Mouse (Mus musculus): Measurements from ENCODE around the gene Tnfsf10. TPM values are rescaled to one million over a fixed set of nuclear protein-coding genes. Genes with fewer than 3 reads are reported as not detected.

Tnfsf10 gene
- polyA plus RNA-seq, 1 experiment from 2014 or later = not detected

DNA sequence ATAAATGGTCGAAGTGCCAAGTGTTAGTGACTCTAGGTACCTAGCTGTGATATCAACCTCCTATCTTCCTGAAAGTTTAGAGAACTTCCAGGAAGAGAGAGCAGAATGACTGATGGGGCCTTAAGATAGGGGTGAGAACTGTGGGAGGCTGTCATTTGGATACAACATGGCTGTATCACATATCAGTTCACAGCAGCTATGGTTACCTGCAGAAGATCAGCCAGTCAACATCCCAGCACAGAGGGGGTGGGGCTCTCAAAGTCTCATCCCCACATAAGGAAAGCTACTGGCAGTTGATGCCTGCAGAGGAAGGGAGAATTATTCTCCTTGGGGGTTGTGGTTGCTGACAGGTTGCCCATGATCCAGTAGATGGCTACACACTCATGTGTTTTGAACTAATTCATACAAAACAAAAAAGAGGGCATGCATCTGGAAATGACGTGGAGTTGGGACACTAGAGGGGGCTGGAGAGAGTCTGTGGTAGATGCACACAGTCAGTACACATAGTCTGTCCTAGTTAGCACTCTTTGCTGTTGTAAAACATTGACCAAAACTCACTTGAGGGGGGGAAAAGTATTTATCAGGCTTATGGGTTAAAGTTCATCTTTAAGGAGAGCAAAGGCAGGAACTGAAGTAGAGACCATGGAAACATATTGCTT, 2.2 kb upstream of the Tnfsf10 start:
- H3K4me1 ChIP-seq (ENCODE audit: control insufficient read depth, insufficient read depth, low read length) = no peaks in the 10 kb centered on the region
- no peak overlapping the region for H3K4me2 ChIP-seq (ENCODE audit: low read depth, low read length)
- ATAC-seq (replicated peaks; ENCODE audit: insufficient number of reproducible peaks, low FRiP score, low TSS enrichment, low read depth) = no peak
- 73% methylated on average over 2 of the region's 2 CpGs for WGBS
- H3K9me3 ChIP-seq (replicated peaks; ENCODE audit: control insufficient read depth, low read length) = no peaks in the 10 kb centered on the region
- no peaks in the 10 kb centered on the region for H3K27me3 ChIP-seq (ENCODE audit: control insufficient read depth, insufficient read depth, low read length)
- H3K4me3 ChIP-seq (ENCODE audit: low read depth, low read length) = no peak overlapping the region
- no peaks in the 10 kb centered on the region for H3K36me3 ChIP-seq (replicated peaks; ENCODE audit: control insufficient read depth, insufficient read depth, low read depth, low read length)
- no peak overlapping the region for H3K27ac ChIP-seq (replicated peaks; ENCODE audit: low read depth, low read length)
- DNase-seq (ENCODE audit: low spot score) = no peak
- no peak overlapping the region for H3K9ac ChIP-seq (replicated peaks; ENCODE audit: low read length)

GRCm38 (mm10) chr3:27317288-27318024, 628 bp downstream of the Tnfsf10 start:
- 81% methylated on average over 4 of the region's 4 CpGs for WGBS
- no peak for DNase-seq (ENCODE audit: low spot score)
- H3K4me1 ChIP-seq (ENCODE audit: control insufficient read depth, insufficient read depth, low read length) = no peaks in the 10 kb centered on the region
- no peaks in the 10 kb centered on the region for H3K36me3 ChIP-seq (replicated peaks; ENCODE audit: control insufficient read depth, insufficient read depth, low read depth, low read length)
- H3K9ac ChIP-seq (replicated peaks; ENCODE audit: low read length) = no peak overlapping the region
- H3K9me3 ChIP-seq (replicated peaks; ENCODE audit: control insufficient read depth, low read length) = no peaks in the 10 kb centered on the region
- no peak overlapping the region for H3K27ac ChIP-seq (replicated peaks; ENCODE audit: low read depth, low read length)
- ATAC-seq (replicated peaks; ENCODE audit: insufficient number of reproducible peaks, low FRiP score, low TSS enrichment, low read depth) = no peak
- no peaks in the 10 kb centered on the region for H3K27me3 ChIP-seq (ENCODE audit: control insufficient read depth, insufficient read depth, low read length)
- no peak overlapping the region for H3K4me2 ChIP-seq (ENCODE audit: low read depth, low read length)
- H3K4me3 ChIP-seq (ENCODE audit: low read depth, low read length) = no peak overlapping the region

DNA sequence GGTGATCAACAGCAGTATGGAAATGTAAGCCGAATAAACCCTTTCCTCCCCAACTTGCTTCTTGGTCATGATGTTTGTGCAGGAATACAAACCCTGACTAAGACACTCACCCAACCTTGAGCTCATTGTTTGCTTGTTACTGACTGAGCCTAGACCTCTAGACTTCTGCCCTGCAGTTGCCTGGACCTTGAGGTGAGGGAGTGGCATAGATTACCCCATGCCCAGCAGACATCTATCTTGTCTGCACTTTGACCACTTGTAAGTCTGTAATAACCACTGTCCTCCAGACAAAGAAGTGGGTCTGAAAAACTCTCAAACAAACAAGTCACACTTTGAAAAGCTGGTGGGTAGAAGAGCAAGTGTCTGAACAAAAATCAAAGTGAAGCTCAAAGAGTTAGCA, 2.8 kb downstream of the Tnfsf10 start:
- Histone ChIP-seq H3K9me3 (replicated peaks; ENCODE audit: control insufficient read depth, low read length) (no peaks in the 10 kb centered on the region), H3K27ac (replicated peaks; ENCODE audit: low read depth, low read length) (no peak overlapping the region), H3K4me1 (ENCODE audit: control insufficient read depth, insufficient read depth, low read length) (no peaks in the 10 kb centered on the region), H3K9ac (replicated peaks; ENCODE audit: low read length) (no peak overlapping the region), H3K4me2 (ENCODE audit: low read depth, low read length) (no peak overlapping the region), H3K4me3 (ENCODE audit: low read depth, low read length) (no peak overlapping the region), H3K27me3 (ENCODE audit: control insufficient read depth, insufficient read depth, low read length) (no peaks in the 10 kb centered on the region), H3K36me3 (replicated peaks; ENCODE audit: control insufficient read depth, insufficient read depth, low read depth, low read length) (no peaks in the 10 kb centered on the region)
- WGBS = 100% methylated on average over 1 of the region's 1 CpGs
- ATAC-seq (replicated peaks; ENCODE audit: insufficient number of reproducible peaks, low FRiP score, low TSS enrichment, low read depth) (no peak), DNase-seq (ENCODE audit: low spot score) (no peak)

DNA sequence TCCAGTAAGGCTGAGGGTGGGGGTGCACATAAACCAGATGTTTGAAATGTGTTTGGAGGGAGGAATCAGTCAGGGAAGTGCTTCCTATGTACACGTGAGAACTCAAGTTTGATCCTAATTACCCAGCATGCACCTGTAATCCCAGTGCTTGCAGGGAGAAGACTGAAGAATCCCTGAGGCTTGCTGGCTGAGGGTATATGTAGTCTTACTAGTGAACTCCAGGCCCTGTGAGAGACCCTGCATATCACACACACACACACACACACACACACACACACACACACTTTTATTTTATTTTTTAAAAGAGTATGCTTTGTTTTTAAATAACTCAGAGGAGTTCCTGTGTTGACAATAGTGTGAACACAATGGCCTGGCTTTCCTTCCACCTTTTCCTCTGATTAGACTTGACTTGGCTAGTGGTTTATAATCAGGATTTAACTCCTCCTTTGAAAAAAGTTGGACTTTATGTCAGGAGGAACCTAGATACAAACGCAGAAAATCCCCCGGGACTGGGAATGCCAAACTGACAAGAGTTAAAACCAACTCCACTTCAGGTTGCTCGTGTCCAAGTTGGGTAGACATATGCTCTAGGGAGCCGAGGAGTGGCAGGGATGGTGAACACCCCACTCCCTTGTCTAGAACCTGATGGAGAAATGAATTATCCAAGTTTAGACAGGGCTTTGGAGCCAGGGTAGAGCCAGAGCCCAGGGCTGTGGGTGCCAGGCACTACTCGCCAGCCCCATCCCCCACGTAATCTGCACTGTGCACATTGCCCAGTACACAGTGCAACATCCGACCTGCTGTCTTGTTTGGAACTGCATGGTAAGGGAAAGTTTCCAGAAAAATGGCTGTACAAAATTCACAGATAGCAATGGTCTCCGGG, 4.0 kb downstream of the Tnfsf10 start:
- ATAC-seq (replicated peaks; ENCODE audit: insufficient number of reproducible peaks, low FRiP score, low TSS enrichment, low read depth) (no peak), DNase-seq (ENCODE audit: low spot score) (peak; percentile 10)
- H3K9me3 ChIP-seq (replicated peaks; ENCODE audit: control insufficient read depth, low read length) = no peaks in the 10 kb centered on the region
- H3K4me1 ChIP-seq (ENCODE audit: control insufficient read depth, insufficient read depth, low read length) = no peaks in the 10 kb centered on the region
- no peaks in the 10 kb centered on the region for H3K36me3 ChIP-seq (replicated peaks; ENCODE audit: control insufficient read depth, insufficient read depth, low read depth, low read length)
- no peak overlapping the region for H3K4me3 ChIP-seq (ENCODE audit: low read depth, low read length)
- WGBS = 79% methylated on average over 9 of the region's 9 CpGs
- no peak overlapping the region for H3K9ac ChIP-seq (replicated peaks; ENCODE audit: low read length)
- H3K27ac ChIP-seq (replicated peaks; ENCODE audit: low read depth, low read length) = no peak overlapping the region
- H3K27me3 ChIP-seq (ENCODE audit: control insufficient read depth, insufficient read depth, low read length) = no peaks in the 10 kb centered on the region
- H3K4me2 ChIP-seq (ENCODE audit: low read depth, low read length) = no peak overlapping the region

- H3K9ac ChIP-seq (replicated peaks; ENCODE audit: low read length) = no peak overlapping the region
- no peaks in the 10 kb centered on the region for H3K9me3 ChIP-seq (replicated peaks; ENCODE audit: control insufficient read depth, low read length)
- no peaks in the 10 kb centered on the region for H3K4me1 ChIP-seq (ENCODE audit: control insufficient read depth, insufficient read depth, low read length)
- H3K4me2 ChIP-seq (ENCODE audit: low read depth, low read length) = no peak overlapping the region
- no peak for DNase-seq (ENCODE audit: low spot score)
- no peaks in the 10 kb centered on the region for H3K36me3 ChIP-seq (replicated peaks; ENCODE audit: control insufficient read depth, insufficient read depth, low read depth, low read length)
- no peak overlapping the region for H3K27ac ChIP-seq (replicated peaks; ENCODE audit: low read depth, low read length)
- no peaks in the 10 kb centered on the region for H3K27me3 ChIP-seq (ENCODE audit: control insufficient read depth, insufficient read depth, low read length)
- WGBS = 84% methylated on average over 9 of the region's 9 CpGs
- H3K4me3 ChIP-seq (ENCODE audit: low read depth, low read length) = no peak overlapping the region
- ATAC-seq (replicated peaks; ENCODE audit: insufficient number of reproducible peaks, low FRiP score, low TSS enrichment, low read depth) = no peak
Measured at GRCm38 (mm10) chr3:27322591-27322990, 5.8 kb downstream of the Tnfsf10 start.

DNA sequence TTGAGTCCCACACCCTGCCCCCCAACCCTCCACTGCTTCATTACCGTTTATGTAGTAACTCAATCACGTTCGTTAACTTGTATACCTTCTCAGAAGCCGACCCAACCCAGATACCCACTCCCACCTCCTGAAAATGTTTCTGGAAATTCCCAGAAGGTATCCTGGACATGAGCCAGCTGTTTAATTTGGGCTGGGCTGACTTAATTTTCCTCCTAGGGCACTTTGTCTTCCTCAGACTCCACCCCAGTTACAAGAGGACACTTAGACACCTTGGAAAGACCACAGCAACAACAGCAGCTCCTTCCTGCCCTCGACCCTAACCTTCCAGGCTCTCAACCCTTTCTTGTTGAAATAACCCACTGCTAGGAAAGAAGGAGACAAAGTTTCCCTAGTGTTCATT, 6.7 kb downstream of the Tnfsf10 start:
- ATAC-seq (replicated peaks; ENCODE audit: insufficient number of reproducible peaks, low FRiP score, low TSS enrichment, low read depth) (no peak), DNase-seq (ENCODE audit: low spot score) (no peak)
- Histone ChIP-seq H3K4me2 (ENCODE audit: low read depth, low read length) (no peak overlapping the region), H3K27me3 (ENCODE audit: control insufficient read depth, insufficient read depth, low read length) (no peaks in the 10 kb centered on the region), H3K36me3 (replicated peaks; ENCODE audit: control insufficient read depth, insufficient read depth, low read depth, low read length) (no peaks in the 10 kb centered on the region), H3K4me3 (ENCODE audit: low read depth, low read length) (no peak overlapping the region), H3K9me3 (replicated peaks; ENCODE audit: control insufficient read depth, low read length) (no peaks in the 10 kb centered on the region), H3K9ac (replicated peaks; ENCODE audit: low read length) (no peak overlapping the region), H3K27ac (replicated peaks; ENCODE audit: low read depth, low read length) (no peak overlapping the region), H3K4me1 (ENCODE audit: control insufficient read depth, insufficient read depth, low read length) (no peaks in the 10 kb centered on the region)
- WGBS = 67% methylated on average over 5 of the region's 5 CpGs

DNA sequence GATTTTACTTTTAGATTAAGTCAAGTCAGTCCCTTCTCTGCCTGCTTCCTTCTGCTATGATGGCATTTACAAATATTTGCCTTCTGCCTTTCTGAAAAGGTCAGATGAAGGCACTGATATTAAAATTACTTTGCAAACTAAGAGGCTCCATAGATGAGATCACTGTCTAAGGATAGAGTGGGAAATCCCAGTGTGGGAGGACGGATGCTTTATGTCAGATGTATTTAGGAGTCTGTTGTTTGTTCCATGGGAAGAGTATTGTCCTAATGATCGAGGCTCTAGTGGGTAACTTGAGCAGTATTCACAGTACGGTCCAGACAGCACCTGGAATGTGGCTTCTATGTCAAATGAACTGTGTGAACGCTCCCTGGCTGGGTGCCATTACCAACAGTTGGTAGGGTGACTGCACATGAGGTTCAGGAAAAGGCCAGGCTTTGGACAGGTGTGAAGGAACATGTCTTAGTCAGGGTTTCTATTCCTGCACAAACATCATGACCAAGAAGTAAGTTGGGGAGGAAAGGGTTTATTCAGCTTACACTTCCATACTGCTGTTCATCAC, 9.9 kb downstream of the Tnfsf10 start:
- Histone ChIP-seq H3K36me3 (replicated peaks; ENCODE audit: control insufficient read depth, insufficient read depth, low read depth, low read length) (no peaks in the 10 kb centered on the region), H3K27me3 (ENCODE audit: control insufficient read depth, insufficient read depth, low read length) (no peaks in the 10 kb centered on the region), H3K4me1 (ENCODE audit: control insufficient read depth, insufficient read depth, low read length) (no peaks in the 10 kb centered on the region), H3K9me3 (replicated peaks; ENCODE audit: control insufficient read depth, low read length) (no peaks in the 10 kb centered on the region), H3K4me3 (ENCODE audit: low read depth, low read length) (no peak overlapping the region), H3K27ac (replicated peaks; ENCODE audit: low read depth, low read length) (no peak overlapping the region), H3K4me2 (ENCODE audit: low read depth, low read length) (no peak overlapping the region), H3K9ac (replicated peaks; ENCODE audit: low read length) (no peak overlapping the region)
- DNase-seq (ENCODE audit: low spot score) (no peak), ATAC-seq (replicated peaks; ENCODE audit: insufficient number of reproducible peaks, low FRiP score, low TSS enrichment, low read depth) (no peak)
- 82% methylated on average over 4 of the region's 4 CpGs for WGBS

Measured in embryonic facial prominence, embryonic 11.5 days (tissue).